Mouse (Mus musculus): ENCODE data around the gene Kcne1. TPM values are rescaled to one million over a fixed set of nuclear protein-coding genes. Genes with fewer than 3 reads are reported as not detected.

Gene Kcne1
- not detected for total RNA-seq (2023)

DNA sequence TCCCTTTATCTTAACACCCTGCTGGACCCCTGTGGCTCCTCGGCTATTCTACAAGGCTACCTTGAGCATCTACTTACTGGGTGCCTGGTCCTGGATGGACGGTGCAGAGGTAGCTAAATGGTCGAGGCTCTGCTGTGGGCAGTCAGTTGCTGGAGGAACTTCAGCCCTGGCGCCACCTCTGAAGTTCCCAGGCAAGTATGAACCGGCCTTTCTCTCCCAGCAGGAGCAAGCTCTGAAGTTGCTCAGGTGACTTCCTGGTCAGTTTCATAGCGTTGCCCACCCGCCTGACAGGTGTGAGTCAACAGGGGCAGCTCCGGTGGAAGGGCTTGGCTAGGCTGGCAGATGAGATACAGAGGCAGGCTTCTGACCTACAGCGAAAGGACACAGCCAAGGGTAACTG, at the start of gene Kcne1:
Gene Kcne1, minus strand, starts transcription at position 240 of the 400 bp plus-strand sequence.

DNA sequence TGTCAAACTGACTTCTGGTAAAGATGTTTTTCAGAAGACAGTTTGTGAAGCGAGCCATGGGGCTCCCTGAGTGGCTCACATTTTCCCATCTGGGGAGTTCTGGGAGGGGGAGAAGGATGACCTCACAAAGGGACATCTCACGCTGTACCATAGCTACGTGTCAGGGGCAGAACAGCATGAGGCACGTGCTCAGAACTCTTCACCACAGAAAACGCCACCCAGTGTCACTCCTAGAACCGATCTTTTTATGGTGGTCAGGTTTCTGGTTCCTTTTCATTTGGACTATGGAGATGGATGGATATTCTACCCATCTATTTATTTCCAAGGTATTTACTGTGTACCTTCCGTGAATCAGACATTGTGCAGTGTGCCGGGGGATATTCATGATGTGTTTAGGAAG, 37.9 kb downstream of the Kcne1 start, which contains the start of gene Fam243:
Gene Fam243, minus strand, starts transcription at position 101 of the 400 bp plus-strand sequence.

DNA sequence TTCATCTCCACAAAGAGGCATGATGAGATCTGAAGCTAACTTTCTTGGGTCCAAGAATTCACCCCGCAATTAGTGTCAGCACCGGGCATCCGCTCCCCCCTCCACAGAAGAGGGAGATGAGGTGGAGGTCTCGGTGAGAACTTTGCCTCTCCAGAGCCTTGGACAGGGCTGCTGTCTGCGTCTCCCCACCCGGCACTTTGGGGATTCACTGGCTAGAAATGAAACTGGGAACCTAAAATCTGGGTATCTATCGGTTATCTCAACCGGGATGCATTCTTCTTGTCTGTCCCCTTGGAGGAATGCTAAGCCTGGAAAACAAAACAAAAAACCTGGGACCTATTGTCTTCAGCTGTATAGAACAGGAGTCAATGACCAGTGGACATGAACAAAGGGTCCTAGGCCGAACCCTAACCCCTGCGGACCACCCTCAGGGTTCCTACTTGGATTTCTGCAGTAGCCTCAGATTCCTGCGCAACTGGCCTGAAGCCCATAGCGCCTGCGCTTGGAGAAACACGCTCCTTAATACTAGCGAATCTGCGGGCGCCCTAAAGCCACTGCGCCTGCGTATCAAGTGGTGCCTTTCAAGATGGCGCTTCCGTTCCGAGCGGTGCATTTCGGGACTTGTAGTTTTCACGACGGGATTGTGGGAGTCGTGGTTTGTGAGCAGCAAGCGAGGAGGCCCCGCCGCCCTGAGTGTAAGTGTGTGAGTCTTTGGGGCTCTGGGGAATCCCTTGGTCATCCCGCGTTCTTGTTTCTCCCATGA, 58.4 kb downstream of the Kcne1 start, which contains the start of gene Smim11:
Gene Smim11, plus strand, starts transcription at position 638 of the 763 bp plus-strand sequence.

Other genes starting within 250 kb of the Kcne1 start
- not detected for gene Kcne2, start 67.1 kb downstream of the Kcne1 start, total RNA-seq (2023)
- 23.7 TPM for gene Smim11, start 58.2 kb downstream of the Kcne1 start, total RNA-seq (2023)
- gene Fam243, start 38.0 kb downstream of the Kcne1 start, total RNA-seq (2023) = not detected
- gene Rcan1, start 111.4 kb upstream of the Kcne1 start, total RNA-seq (2023) = 7.1 TPM
- not detected for gene Clic6, start 126.3 kb upstream of the Kcne1 start, total RNA-seq (2023)